Mouse (Mus musculus): Measurements from ENCODE around the gene Prdm4. TPM values are rescaled to one million over a fixed set of nuclear protein-coding genes. Genes with fewer than 3 reads are reported as not detected.

Gene Prdm4
- polyA plus RNA-seq, 1 experiment = 26.3 TPM

GRCm38 (mm10) chr10:85871698-85872478 lies 45.1 kb downstream of the Prdm4 start:
- no peaks in the 10 kb centered on the region for H3K4me1 ChIP-seq (ENCODE audit: control insufficient read depth, insufficient read depth, insufficient read length, low read length)
- H3K4me3 ChIP-seq (ENCODE audit: low read depth, low read length) = peak overlapping the region; percentile 76
- H3K27me3 ChIP-seq (ENCODE audit: control insufficient read depth, insufficient read depth, low read length) = no peaks in the 10 kb centered on the region
- H3K36me3 ChIP-seq (ENCODE audit: control insufficient read depth, insufficient read depth, low read length) = peaks cover 8% of the 10 kb centered on the region
- WGBS = under 1% methylated on average over 55 of the region's 55 CpGs
- 0 out of 2 replicates have a peak overlapping the region, but pooled peaks have one; percentile 35 for H3K27ac ChIP-seq (ENCODE audit: insufficient read depth, low read depth, low read length)
- no peak for TF ChIP-seq CTCF (IDR thresholded peaks at IDR 0.05; ENCODE audit: extremely low read depth, insufficient read length, insufficient replicate concordance, low read depth, low read length)
- TF ChIP-seq POLR2A (IDR thresholded peaks at IDR 0.05; ENCODE audit: low read depth, low read length) = no peak; the same call in none of the 2 replicates

GRCm38 (mm10) chr10:85846105-85846862 lies 70.7 kb downstream of the Prdm4 start:
- Histone ChIP-seq H3K4me3 (ENCODE audit: low read depth, low read length) (no peak overlapping the region), H3K4me1 (ENCODE audit: control insufficient read depth, insufficient read depth, insufficient read length, low read length) (no peaks in the 10 kb centered on the region), H3K27ac (ENCODE audit: insufficient read depth, low read depth, low read length) (no peak overlapping the region), H3K27me3 (ENCODE audit: control insufficient read depth, insufficient read depth, low read length) (no peaks in the 10 kb centered on the region), H3K36me3 (ENCODE audit: control insufficient read depth, insufficient read depth, low read length) (no peaks in the 10 kb centered on the region)
- WGBS = 85% methylated on average over 4 of the region's 4 CpGs
- no peak for TF ChIP-seq CTCF (IDR thresholded peaks at IDR 0.05; ENCODE audit: extremely low read depth, insufficient read length, insufficient replicate concordance, low read depth, low read length)
- no peak for TF ChIP-seq POLR2A (IDR thresholded peaks at IDR 0.05; ENCODE audit: low read depth, low read length)

Other genes starting within 250 kb of the Prdm4 start
- gene Pwp1, start 87.6 kb downstream of the Prdm4 start, polyA plus RNA-seq (2012; rRNA removed) = 2.0 and 3.4 TPM in 2 replicates
- 0.14 TPM in 1 of 2 replicates, not detected in the other for gene Ascl4, start 10.5 kb upstream of the Prdm4 start, polyA plus RNA-seq (2012; rRNA removed)
- gene Rtcb, start 40.7 kb upstream of the Prdm4 start, polyA plus RNA-seq (2012; rRNA removed) = 16.2 and 26.8 TPM in 2 replicates
- gene Bpifc, start 94.8 kb upstream of the Prdm4 start, polyA plus RNA-seq (2012; rRNA removed) = not detected in 2 replicates
- 8.3 and 16.8 TPM in 2 replicates for gene Fbxo7, start 104.8 kb upstream of the Prdm4 start, polyA plus RNA-seq (2012; rRNA removed)